Mouse (Mus musculus) cortical plate, adult 2 months (tissue): ENCODE measurements around the gene Senp5.

Source experiments
- CTCF ChIP-seq: fragments of 200-500 bp; IDR thresholded peaks from 2 replicates; pipeline ENCODE4 v1.5.1; 2011; ENCODE audit warnings: mild to moderate bottlenecking, control low read depth, low read length; ENCODE audit not compliant: insufficient read depth; ENCODE audit errors: extremely low read depth
- POLR2A ChIP-seq: fragments of 200-500 bp; IDR thresholded peaks from 2 replicates; pipeline ENCODE4 v1.6.1; 2011; ENCODE audit warnings: mild to moderate bottlenecking, low read length, control low read depth; ENCODE audit not compliant: insufficient read depth; ENCODE audit errors: extremely low read depth

GRCm38 (mm10) chr16:31947333-31947732 lies 55.8 kb downstream of the Senp5 start:
- TF ChIP-seq CTCF, result no peak
- no peak for TF ChIP-seq POLR2A
